Mouse (Mus musculus) limb, embryonic 11.5 days (tissue): ENCODE results near the gene Cerkl. TPM values are rescaled to one million over a fixed set of nuclear protein-coding genes. Genes with fewer than 3 reads are reported as not detected.
A peak's percentile ranks its signal among the peaks of the same experiment; 100 is the strongest.

Source experiments
- ATAC-seq: fragments of 200-750 bp; cut with Nextera tagmentation; 2 replicates; pipeline ENCODE4 v1.8.0; 2017; ENCODE audit warnings: low read depth; ENCODE audit not compliant: insufficient number of reproducible peaks, low FRiP score, low TSS enrichment
- DNase-seq: peaks from one replicate; pipeline ENCODE4 v3.0.0-alpha.2; 2015; ENCODE audit warnings: low spot score
- H3K27ac ChIP-seq: fragments of 300-500 bp; sonication (generic); replicated peaks from 2 replicates; pipeline ENCODE4 v1.5.1; 2014; ENCODE audit warnings: low read depth, mild to moderate bottlenecking, low read length
- H3K27me3 ChIP-seq: fragments of 300-500 bp; sonication (generic); 2 replicates; pipeline ENCODE4 v1.6.1; 2014; ENCODE audit warnings: mild to moderate bottlenecking, low read length, mixed read lengths; ENCODE audit not compliant: control insufficient read depth, insufficient read depth
- H3K36me3 ChIP-seq: fragments of 300-500 bp; sonication (generic); 2 replicates; pipeline ENCODE4 v1.6.1; 2014; ENCODE audit warnings: mild to moderate bottlenecking, low read length, moderate library complexity, mixed read lengths; ENCODE audit not compliant: control insufficient read depth, insufficient read depth
- H3K4me1 ChIP-seq: fragments of 300-500 bp; sonication (generic); 2 replicates; pipeline ENCODE4 v1.6.1; 2014; ENCODE audit warnings: low read length, mixed read lengths; ENCODE audit not compliant: control insufficient read depth, insufficient read depth
- H3K4me2 ChIP-seq: fragments of 300-500 bp; sonication (generic); 2 replicates; pipeline ENCODE4 v1.6.1; 2014; ENCODE audit warnings: low read depth, mild to moderate bottlenecking, moderate library complexity; ENCODE audit not compliant: severe bottlenecking
- H3K4me3 ChIP-seq: fragments of 300-500 bp; sonication (generic); 2 replicates; pipeline ENCODE4 v1.5.1; 2014; ENCODE audit warnings: low read depth, low read length
- H3K9ac ChIP-seq: fragments of 300-500 bp; sonication (generic); 2 replicates; pipeline ENCODE4 v1.6.1; 2014; ENCODE audit warnings: mild to moderate bottlenecking, low read length
- H3K9me3 ChIP-seq: fragments of 300-500 bp; sonication (generic); 2 replicates; pipeline ENCODE4 v1.6.1; 2016; ENCODE audit warnings: low read length; ENCODE audit not compliant: control insufficient read depth
- WGBS: fragments of 180-500 bp; shearing (Covaris S2); extraction: QIAGEN DNeasy Blood & Tissue Kit; methylation state at CpG from one replicate; pipeline ENCODE4 v1.1.7; 2014; 5-methylcytosine and 5-hydroxymethylcytosine counted together
- polyA plus RNA-seq: library from polyadenylated mRNA; unstranded; fragments of >200 nt; fragmentation: Nextera tagmentation; extraction: Ambion mirVana; gene quantifications from 2 replicates; pipeline ENCODE4 v1.2.1, GENCODE M21; 2014

Cerkl gene
- 0.30 and 1.0 TPM in 2 replicates for polyA plus RNA-seq

GRCm38 (mm10) chr2:79456575-79457349 lies at the start of gene Cerkl, which contains the start of gene Neurod1:
Cerkl (minus strand) TSS chr2:79456785.
Neurod1 (minus strand) TSS chr2:79456751.
- H3K4me3 ChIP-seq, result peak within 1 kb of the TSS; percentile 26
- WGBS, result under 1% methylated on average over 42 of the region's 42 CpGs
- ATAC-seq, result peak; percentile 88
- H3K36me3 ChIP-seq, result no peaks in the 10 kb centered on the region
- H3K27ac ChIP-seq, result no peak within 1 kb of the TSS
- H3K9me3 ChIP-seq, result no peaks in the 10 kb centered on the region
- H3K9ac ChIP-seq, result no peak within 1 kb of the TSS
- H3K4me2 ChIP-seq, result peak within 1 kb of the TSS; percentile 58
- H3K27me3 ChIP-seq, result peaks cover 71% of the 10 kb centered on the region
- DNase-seq, result peak; percentile 73
- peaks cover 12% of the 10 kb centered on the region; the same call in 1 of the 2 replicates for H3K4me1 ChIP-seq

GRCm38 (mm10) chr2:79498990-79499755 lies 42.6 kb upstream of the Cerkl start:
- Histone ChIP-seq H3K27me3 (no peaks in the 10 kb centered on the region), H3K4me2 (no peak overlapping the region), H3K4me1 (no peaks in the 10 kb centered on the region), H3K9me3 (no peaks in the 10 kb centered on the region), H3K27ac (no peak overlapping the region), H3K9ac (no peak overlapping the region), H3K36me3 (no peaks in the 10 kb centered on the region), H3K4me3 (no peak overlapping the region)
- DNase-seq (peak; percentile 81), ATAC-seq (no peak; the same call in 1 of the 2 replicates)
- 30% methylated on average over 10 of the region's 10 CpGs for WGBS

- H3K9ac ChIP-seq, result no peak overlapping the region
- no peaks in the 10 kb centered on the region for H3K27me3 ChIP-seq
- no peaks in the 10 kb centered on the region for H3K4me1 ChIP-seq
- 75% methylated on average over 3 of the region's 3 CpGs for WGBS
- H3K4me3 ChIP-seq, result no peak overlapping the region
- H3K9me3 ChIP-seq, result no peaks in the 10 kb centered on the region
- H3K36me3 ChIP-seq, result no peaks in the 10 kb centered on the region
- DNase-seq (no peak), ATAC-seq (no peak)
- H3K4me2 ChIP-seq, result no peak overlapping the region
- no peak overlapping the region for H3K27ac ChIP-seq
Observed at GRCm38 (mm10) chr2:79485127-79485526, 28.5 kb upstream of the Cerkl start.

- Histone ChIP-seq H3K4me2 (no peak overlapping the region), H3K27ac (no peak overlapping the region), H3K9me3 (no peaks in the 10 kb centered on the region), H3K9ac (no peak overlapping the region), H3K36me3 (no peaks in the 10 kb centered on the region), H3K27me3 (no peaks in the 10 kb centered on the region), H3K4me1 (no peaks in the 10 kb centered on the region), H3K4me3 (no peak overlapping the region)
- DNase-seq, result no peak
- ATAC-seq, result no peak
- WGBS, result 96% methylated on average over 2 of the region's 2 CpGs
Observed at GRCm38 (mm10) chr2:79482511-79482910, 25.9 kb upstream of the Cerkl start.

GRCm38 (mm10) chr2:79462411-79462810 lies 5.8 kb upstream of the Cerkl start:
- DNase-seq (no peak), ATAC-seq (no peak)
- no peak overlapping the region for H3K4me2 ChIP-seq
- no peak overlapping the region for H3K9ac ChIP-seq
- no peak overlapping the region for H3K4me3 ChIP-seq
- no peaks in the 10 kb centered on the region for H3K36me3 ChIP-seq
- no peak overlapping the region for H3K27ac ChIP-seq
- 84% methylated on average over 4 of the region's 4 CpGs for WGBS
- no peaks in the 10 kb centered on the region for H3K9me3 ChIP-seq
- H3K27me3 ChIP-seq, result peaks cover 33% of the 10 kb centered on the region
- peaks cover 7% of the 10 kb centered on the region; the same call in 1 of the 2 replicates for H3K4me1 ChIP-seq

GRCm38 (mm10) chr2:79461861-79462260 lies 5.3 kb upstream of the Cerkl start:
- no peak overlapping the region for H3K4me3 ChIP-seq
- no peak for ATAC-seq
- DNase-seq, result no peak
- H3K27me3 ChIP-seq, result peaks cover 38% of the 10 kb centered on the region
- no peaks in the 10 kb centered on the region for H3K36me3 ChIP-seq
- 90% methylated on average over 2 of the region's 2 CpGs for WGBS
- H3K27ac ChIP-seq, result no peak overlapping the region
- peaks cover 7% of the 10 kb centered on the region; the same call in 1 of the 2 replicates for H3K4me1 ChIP-seq
- H3K9me3 ChIP-seq, result no peaks in the 10 kb centered on the region
- no peak overlapping the region for H3K9ac ChIP-seq
- no peak overlapping the region for H3K4me2 ChIP-seq

- DNase-seq, result peak; percentile 62
- Histone ChIP-seq H3K27ac (no peak overlapping the region), H3K4me3 (no peak overlapping the region), H3K36me3 (no peaks in the 10 kb centered on the region), H3K9me3 (no peaks in the 10 kb centered on the region), H3K9ac (no peak overlapping the region), H3K27me3 (peaks cover 51% of the 10 kb centered on the region), H3K4me1 (peaks cover 9% of the 10 kb centered on the region; the same call in 1 of the 2 replicates), H3K4me2 (no peak overlapping the region)
- ATAC-seq, result no peak
- WGBS, result 1% methylated on average over 2 of the region's 2 CpGs
Observed at GRCm38 (mm10) chr2:79460586-79460985, 4.0 kb upstream of the Cerkl start.

GRCm38 (mm10) chr2:79460107-79460506 lies 3.5 kb upstream of the Cerkl start:
- 9% methylated on average over 14 of the region's 14 CpGs for WGBS
- Histone ChIP-seq H3K9ac (no peak overlapping the region), H3K27ac (no peak overlapping the region), H3K9me3 (no peaks in the 10 kb centered on the region), H3K36me3 (no peaks in the 10 kb centered on the region), H3K4me3 (no peak overlapping the region), H3K27me3 (peaks cover 56% of the 10 kb centered on the region), H3K4me2 (no peak overlapping the region), H3K4me1 (peaks cover 9% of the 10 kb centered on the region; the same call in 1 of the 2 replicates)
- DNase-seq (no peak), ATAC-seq (no peak)
